Mouse (Mus musculus): ENCODE results near the gene Cdc42se1.

Cdc42se1 gene

DNA sequence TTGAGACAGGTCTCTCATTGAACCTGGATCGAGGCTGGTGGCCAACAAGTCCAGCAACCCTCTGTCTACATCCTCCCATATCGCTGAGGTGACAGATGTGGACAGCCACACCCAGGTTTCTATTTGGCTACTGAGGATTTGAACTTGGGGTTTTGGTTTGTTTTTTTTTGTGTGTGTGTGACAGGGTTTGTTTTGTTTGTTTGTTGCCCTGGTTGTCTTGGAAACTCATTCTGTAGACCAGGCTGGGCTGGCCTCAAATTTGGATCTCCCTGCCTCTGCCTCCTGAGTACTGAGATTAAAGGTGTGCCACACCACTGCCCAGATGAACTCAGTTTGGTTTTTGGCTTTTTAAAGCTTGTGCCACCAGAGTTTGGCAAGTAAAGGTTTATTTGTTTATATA, 5.5 kb upstream of the Cdc42se1 start:
- no peak for ATAC-seq (ENCODE audit: low TSS enrichment)

DNA sequence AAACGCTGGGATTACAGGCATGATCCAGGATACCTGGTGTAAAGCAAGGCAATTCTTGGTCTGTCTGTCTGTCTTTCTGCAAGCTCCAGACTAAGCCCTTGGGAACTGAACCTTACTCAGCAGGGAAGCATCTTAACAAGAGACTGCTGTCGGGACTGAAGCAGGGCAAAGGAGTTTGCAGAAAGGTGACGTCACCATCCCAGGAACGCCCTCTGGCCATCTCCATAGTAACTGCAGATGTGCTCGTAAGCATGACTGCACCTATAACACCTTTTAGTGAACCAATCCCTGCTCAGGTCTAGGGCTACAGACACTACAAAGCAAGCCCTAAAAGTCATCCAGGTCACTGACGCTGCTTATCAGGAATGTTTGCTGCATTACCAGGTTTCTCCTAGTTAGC, 4.2 kb upstream of the Cdc42se1 start:
- no peak for ATAC-seq (ENCODE audit: low TSS enrichment)

DNA sequence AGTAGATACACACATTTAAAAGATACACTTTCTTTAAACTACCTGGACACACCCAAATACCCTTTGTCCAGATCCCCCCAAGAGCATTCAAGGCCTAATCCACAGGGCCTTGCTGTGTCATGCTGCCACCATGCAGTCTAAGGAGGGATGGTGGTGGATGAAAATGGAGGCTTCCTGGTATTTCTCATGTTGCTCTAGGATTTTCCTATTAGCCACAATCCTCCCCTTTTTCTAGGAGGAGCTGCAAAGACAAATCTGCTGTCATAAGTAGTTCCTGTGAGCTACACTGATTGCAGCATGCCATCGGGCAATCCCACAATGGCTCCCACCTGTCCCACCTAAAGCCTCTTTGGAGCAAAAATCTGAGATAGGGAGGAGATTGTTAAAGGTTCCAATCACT, 1.3 kb upstream of the Cdc42se1 start:
- no peak for ATAC-seq (ENCODE audit: low TSS enrichment)

DNA sequence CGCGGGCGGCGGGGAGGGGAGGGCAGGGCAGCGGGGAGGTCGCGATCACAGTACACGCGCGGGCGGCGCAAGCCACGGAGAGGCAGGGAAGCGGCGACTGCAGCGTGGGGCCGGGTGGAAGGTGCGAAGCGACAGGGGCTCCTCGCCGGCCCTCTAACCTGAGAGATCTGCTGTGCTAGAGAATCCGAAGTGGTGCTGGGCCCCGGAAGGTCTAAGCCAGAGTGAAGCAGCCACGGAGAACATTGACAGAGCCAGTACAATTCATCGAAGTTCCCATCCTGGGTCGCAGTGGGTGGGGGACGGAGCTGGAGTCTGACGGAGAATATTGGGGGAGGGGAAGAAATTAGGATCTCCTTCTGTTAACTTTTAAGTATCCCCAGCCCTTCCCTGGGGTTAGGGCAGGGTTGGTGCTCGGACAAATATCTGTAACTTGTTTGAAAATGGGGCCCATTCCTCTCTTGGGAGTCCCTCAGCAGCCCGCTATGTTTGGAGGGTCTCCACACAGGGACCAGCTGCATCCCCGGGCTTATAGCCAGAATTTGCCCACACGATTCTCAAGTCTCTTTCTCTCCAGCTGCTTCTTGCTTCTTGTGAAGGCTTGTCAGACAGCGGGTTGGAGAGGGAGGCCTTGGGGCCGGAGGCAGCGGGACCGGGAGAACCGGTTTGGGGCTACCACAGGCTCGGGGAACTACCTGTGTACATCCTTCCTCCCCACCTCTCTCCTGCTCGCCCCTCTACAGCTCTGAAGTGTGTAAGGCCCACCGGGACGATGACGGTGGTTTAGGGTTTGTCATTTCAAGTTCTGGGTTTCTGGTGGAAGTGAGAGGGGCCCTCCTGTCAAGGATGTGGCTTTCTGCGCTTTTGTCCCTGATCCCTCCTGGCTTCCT, 605 bp downstream of the Cdc42se1 start:
- ATAC-seq (ENCODE audit: low TSS enrichment) = peak; percentile 4

DNA sequence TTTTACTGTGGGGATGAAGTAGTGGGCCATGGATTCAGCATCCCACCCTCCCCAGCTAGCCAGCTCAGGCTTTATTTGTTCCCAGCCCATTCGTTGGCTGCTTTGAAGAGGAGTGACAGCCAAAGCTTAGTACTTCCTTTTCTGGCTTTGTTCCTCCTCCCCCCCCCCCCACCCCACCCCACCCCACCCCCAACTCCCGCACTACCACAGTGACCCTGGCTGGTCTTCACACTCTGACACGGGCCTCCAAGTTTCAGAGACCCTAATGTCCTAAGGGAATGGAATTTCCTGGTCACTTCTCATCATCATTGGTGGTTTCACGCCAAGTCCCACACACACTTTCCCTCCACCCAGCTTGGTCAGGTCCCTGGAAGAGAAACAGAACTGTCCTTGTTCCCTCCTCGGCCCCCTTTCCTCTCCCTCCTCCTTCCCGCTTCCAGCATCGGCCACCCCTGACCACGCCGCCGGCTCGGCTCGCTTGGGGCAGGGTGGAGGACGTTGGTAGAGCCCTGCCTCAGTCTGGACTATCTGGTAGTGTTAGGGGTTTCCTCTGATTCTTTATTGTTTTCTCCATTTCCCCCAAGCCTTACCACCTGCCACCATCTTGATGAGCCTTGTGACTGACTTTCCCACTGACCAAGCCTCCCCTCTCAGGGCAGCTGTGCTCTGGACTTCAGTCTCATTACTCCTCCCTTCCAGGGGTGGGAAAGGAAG, 1.4 kb downstream of the Cdc42se1 start:
- ATAC-seq (ENCODE audit: low TSS enrichment) = no peak

DNA sequence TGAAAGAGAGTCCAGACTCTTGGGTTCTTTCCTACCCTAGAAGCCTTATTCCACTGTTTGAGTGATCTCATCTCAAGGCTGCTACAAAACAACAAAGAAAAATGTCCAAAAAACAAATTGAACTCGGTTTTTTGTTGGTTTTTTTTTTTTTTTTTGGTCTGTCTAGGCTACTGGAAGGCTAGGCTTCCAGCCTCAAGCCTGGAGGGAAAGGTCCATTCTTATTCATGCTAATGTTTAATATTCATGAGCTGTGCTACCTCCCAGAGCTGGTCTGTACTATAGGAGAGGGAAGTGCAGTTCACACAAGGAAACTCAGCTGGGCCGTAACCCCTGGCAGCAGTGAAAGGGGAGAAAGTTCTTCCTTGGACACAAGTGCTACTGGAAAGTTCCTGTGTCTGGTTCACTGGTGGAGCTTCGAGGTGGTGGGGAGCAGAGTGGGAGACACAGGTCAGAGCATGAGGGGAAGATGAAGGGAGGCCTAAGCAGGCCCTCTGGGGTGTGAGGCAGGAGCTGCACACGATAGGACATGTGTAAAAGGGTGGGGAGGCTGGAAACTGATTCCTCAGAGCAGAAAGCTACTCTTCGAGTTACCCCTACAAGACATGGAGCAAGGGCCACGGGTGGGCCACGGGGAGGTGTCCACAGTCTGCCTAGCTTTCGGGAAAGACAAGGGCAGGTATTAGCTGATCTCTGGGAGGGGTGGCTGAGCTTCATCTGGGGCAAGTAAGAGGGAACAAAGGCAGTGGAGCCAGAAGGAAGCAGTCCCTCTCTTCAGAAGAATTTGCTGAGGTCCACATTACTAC, 2.2 kb downstream of the Cdc42se1 start:
- ATAC-seq (ENCODE audit: low TSS enrichment) = no peak

DNA sequence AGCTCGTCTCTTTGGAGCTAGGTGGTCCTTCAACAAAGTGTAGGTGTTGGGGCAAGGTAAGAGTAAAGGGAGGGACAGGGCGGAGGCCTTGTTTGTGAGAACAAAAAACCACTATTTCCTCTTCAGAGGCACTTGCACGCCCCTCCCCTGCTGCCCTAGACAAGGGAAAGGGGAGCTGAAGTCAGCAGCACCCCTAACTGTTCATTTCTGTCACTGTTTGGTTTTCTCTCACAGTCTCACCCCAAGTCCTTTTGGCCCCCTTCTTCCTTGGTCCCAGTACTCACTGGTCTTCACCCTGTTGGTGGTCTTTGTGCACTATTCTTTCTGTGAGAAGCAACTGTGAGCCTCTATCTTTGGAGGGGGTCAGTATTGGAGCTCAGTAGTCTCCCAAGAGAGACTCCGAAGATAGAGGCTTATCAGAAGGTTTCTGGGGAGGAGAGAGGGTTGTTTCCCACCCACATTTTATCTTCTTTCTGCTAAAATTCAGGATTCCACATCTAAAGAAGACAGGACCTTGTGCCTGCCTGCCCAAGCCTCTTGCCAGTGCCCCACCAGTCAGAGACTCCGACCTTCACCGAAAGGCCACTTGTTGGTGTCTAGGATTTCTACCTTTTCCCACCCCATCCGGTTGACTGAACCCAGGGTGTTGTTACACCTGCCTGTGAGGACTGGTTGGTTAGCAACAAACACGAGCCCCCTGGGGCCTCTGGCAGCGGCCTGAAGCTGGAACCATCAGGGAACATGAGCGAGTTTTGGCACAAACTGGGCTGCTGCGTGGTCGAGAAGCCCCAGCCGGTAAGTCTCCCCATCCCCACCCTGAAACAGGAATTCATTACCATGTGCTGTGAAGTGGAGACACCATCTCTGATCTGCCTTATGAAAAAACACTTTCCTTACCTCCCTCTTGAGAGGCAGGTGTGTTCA, 3.0 kb downstream of the Cdc42se1 start, which contains the start of gene Mllt11:
TSS of gene Mllt11 (minus strand) at position 874 of the 924 bp plus-strand sequence.
- ATAC-seq (ENCODE audit: low TSS enrichment) = no peak

DNA sequence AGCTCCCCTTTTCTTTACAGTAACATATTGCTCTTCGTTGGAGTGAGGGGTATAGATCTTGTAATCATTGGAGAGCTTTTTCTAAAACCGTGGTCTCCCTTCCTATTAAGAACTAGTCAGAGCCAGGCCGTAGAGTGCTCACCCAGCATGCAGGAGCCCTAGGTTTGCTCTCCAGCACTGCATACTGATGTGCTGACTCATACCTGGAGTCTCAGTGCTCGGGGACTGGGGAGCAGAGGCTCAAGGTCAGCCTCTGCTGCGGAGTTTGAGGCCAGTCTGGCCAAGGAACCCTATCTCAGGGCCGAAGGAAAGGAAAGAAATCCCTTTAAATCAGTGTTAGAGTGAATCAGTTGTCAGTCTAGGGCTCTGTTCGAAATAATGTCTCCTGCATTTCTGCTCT, 4.2 kb downstream of the Cdc42se1 start:
- ATAC-seq (ENCODE audit: low TSS enrichment) = no peak

DNA sequence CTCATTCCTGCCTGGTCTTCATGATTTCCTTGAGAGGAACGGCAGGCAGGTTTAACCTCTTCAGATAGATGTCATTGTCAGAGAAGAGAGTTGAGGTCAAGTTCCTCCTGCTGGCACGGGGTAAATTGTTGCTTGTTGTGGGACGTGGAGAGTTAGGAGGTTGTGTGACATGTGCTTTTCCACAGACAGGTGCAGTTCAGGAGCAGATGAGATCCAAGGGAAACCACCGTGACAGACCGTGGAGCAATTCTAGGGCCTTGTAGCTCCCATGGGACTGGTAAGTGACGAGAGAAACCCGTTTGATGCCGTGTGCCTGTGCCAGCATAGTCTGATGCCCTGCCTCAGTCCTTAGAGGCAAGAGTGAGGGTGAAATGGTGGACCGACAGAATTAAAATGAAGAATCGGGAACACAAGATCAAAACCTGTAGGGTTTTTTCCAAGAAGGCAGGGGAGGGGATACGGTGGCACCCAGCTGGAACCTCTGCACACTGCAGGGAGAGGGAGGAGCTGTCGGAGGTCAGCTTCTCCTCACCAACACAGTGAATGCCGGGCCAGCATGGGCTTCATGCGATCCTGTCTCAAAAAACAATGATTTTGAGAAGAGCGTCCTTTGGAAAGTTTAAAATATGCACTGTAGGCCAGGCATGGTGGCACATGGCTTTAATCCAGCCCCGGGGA, 4.9 kb downstream of the Cdc42se1 start:
- no peak for ATAC-seq (ENCODE audit: low TSS enrichment)

DNA sequence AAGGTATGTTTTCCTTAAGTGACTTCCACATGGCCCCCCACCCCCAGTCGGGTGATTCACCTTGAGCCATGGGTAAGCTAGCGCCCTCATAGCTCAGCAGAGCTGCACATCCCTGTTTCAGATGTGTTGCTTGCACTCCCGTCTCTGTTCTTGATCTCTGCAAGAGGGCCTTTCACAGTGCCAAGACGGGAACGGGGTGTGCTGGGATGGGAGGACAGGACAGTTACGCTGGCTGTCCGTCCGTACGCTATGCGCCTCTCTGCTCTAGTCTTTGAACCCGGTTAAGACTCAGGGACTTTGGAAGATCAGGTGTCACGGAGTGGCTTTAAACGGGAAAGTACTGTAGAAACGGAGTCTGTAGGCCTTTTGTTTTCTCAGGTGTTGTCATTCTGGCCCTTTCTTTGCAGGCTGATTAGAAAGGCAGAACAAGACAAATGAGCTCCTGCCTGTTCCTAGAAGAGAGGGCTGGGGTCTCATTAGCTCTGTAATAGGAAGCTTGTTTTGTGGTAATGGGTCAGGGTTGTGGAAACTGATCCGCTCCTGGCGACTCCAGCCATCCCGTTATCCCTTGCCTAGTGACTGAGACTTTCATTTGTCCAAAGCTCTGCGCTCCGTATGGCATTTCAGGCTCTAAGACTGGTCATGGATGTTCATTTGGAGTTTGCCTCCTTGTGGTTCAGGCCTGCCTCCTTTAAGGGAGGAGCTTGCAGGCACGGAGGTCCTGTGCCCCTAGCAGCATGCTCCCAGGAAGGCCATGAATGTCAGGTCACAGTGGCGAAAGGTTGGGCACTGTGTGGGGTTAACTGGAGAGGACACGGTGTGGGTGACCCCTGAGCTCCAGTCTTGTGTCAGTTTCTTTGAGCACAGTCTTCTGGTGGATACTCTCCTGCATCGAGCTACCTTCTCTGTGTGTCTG, 7.1 kb downstream of the Cdc42se1 start:
- no peak for ATAC-seq (ENCODE audit: low TSS enrichment)

DNA sequence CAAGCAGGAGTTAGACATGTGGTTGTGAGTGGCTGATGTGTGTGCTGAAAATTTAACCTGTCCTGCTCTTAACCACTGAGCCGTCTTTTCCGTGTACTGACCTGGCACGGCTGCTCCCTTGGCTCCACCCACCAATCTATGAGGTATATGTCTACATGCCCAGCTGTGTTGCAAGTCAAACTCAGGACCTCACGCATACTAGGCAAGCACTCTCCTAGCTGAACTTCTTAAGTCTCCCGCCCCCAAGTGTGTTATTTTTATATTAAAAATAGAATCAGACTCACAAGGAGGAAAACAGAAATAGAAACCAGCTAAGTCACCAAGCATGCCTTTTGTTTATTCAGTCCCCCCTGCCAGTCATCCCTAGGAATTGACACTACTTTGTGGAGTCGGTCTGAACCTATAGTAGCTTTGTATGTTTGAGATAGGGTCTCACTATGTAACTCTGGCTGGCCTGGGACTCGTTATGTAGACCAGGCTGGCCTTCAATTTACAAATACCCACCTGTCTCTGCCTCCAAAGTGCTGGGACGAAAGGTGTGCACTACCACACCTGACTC, 9.1 kb downstream of the Cdc42se1 start:
- no peak for ATAC-seq (ENCODE audit: low TSS enrichment)

DNA sequence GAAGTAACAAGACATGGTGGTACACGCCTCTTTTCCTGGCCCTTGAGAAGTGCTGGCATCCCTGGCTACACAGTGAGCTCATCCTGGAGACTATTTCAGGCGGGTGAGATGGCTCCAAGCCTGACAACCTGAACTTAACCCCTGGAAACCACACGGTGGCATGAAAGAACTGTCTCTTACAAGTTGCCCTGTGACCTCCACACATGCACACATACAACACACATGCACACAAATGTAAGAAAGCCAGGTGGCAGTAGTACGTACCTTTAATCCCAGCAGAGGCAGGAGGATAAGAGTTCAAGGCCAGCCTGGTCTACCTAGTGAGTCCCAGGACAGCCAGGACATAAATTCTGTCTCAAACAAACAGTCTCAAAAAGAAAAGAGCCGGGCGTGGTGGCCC, 10.5 kb downstream of the Cdc42se1 start:
- no peak for ATAC-seq (ENCODE audit: low TSS enrichment)

DNA sequence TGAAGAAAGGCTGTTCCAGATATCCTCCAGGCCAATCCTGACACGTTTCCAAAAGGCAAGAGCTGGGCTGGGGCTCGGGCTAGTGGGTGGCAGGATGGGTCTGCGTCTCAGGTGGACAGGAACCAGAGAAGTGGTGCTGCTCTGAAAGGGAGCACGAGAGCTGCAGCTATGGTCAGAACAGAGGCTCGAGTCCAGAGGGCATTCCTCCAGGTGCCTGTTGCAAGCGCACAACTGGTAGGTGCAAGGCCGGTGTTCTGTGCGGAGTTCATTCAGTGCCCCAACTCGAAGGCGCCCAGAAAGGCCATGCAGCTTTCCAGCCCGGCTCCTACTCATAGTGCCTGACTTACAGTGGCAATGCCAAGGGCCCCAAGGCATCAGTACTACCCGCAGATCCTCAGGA, 11.4 kb downstream of the Cdc42se1 start:
- no peak for ATAC-seq (ENCODE audit: low TSS enrichment)

DNA sequence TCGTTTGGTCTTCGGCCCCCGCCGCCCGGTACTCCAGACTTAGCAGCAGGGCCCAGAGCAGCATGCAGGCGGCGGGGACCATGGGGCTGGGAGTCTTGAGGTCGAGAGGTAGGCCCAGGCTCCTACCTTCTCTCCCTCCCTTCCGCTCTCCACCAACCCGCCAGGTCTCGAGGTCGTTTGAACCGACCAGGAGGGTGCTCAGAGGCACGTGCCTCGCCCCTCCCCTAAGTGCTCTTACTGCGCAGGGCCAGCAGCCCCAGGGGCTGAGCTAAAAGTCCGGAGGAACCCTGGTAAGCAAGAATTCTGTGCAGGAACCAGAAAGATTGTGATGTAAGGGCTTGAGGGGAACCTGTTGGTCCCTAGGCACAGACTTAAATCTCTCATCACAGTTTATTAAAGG, 12.4 kb downstream of the Cdc42se1 start:
- ATAC-seq (ENCODE audit: low TSS enrichment) = no peak

DNA sequence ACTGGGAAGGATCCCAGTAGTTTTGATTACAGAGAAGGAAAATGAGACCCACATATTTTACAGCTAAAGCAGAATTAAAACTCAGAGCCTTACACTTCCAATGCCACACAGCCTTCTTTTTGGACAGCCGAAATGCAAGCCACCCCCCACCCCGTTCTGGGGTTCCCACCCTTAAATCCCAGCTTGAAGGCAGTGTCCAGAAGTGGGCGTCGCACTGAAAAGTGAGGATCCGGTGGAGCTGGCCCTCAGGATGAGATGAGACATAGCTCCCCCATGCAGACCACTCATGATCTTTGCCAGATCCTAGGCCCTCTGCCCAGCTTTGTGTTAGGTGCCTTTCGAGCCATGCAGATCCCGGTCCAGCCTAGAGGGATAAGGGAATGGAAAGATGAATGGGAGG, 13.0 kb downstream of the Cdc42se1 start, which contains the start of gene Gm128:
TSS of gene Gm128 (minus strand) at position 101 of the 400 bp plus-strand sequence.
- ATAC-seq (ENCODE audit: low TSS enrichment) = no peak

DNA sequence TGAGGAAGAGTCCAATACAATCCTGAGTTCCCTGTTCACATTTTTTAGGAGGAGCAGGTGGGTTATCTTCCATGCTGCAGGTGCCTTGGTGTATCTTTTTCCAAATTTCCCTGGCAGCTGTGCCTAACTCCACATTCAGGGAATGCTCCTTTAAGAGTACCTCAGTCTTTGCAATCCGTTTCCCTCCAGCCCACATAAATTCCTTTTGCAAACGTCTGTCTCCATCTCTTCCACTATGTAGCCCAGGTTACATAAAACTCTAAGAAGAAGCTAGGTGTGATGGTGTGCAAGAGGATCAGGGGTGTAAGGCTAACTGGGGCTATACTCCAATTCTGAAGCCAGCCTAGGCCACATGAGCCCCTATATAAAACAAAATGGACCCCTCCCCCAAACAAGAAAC, 14.6 kb downstream of the Cdc42se1 start:
- ATAC-seq (ENCODE audit: low TSS enrichment) = peak; percentile 79

DNA sequence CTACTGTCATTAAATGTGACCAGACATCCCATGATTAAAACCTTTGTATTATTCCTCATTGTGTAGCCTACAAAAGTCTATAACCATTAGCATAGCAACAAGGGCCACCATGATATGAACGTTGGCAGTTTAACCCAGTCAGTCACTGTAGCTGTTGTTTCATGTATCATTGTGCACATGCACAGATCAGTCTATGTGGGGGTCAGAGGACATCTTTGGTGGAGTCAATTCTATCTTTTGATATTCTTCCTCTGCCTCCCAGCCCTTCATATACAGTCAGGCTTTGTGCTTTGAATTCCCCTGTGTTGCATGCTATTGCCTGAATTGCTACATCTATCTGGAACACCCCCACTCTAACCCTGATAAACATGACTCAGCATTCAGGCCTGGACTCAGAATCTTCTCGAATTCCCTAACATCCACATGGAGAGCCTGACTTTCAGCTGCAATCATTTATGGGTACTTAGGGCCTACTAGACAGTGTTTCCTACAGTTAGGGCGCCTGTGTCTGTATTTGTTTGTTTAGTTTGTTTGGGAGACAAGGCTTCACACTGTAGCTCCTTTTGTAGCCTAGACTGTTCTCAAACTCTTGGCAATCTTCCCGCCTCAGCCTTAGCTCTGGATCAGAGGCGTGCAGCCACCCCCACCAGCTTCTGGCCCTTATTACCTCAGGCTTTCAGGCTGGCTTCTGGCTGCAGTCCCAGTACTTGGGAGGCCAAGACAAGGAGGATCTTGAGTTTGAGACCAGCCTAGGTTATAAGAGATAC, 18.1 kb downstream of the Cdc42se1 start:
- ATAC-seq (ENCODE audit: low TSS enrichment) = 0 out of 2 replicates have a peak, but pooled peaks have one; percentile 38

DNA sequence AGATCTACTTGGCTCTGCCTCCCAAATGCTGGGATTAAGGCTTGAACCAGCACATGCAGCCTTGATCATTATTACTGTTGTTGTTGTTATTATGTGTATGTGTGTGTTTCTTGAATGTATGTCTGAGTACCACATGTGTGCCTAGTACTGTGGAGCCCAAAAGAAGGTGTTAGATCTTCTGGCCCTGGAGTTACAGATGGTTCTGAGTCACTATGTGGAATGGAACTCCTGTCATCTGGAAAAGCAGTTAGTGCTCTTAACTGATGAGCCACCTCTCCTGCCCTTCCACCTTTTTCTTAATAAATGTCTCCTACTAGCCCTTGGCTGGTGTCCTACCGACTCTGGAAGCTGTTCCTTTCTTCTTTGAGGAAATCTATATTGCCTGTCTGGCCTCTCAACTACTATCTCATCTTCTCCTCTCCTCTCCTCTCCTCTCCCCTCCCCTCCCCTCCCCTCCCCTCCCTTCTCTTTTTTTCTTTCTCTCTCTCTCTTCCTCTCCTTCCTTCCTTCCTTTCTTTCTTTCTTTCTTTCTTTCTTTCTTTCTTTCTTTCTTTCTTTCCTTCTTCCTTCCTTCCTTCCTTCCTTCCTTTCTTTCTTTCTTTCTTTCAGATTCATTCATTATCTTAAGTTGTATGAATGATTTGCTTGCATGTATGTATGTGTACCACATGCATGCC, 19.3 kb downstream of the Cdc42se1 start:
- ATAC-seq (ENCODE audit: low TSS enrichment) = no peak
